Mouse (Mus musculus) regulatory T cell (primary cell): ENCODE data around the gene Lin54.
"Not testable (repeated sequence)": the region's sequence is repeated elsewhere in the genome, so short reads cannot be mapped to it uniquely, and the experiment has no call there.

Experiments
- in situ Hi-C: fragments of 300-600 bp; cut with MboI, MseI; formaldehyde crosslinking; loops from one replicate; pipeline ENCODE4 v1.15.1; 2025; ENCODE audit warnings: high pct_unique_total_duplicates

Lin54 gene

DNA sequence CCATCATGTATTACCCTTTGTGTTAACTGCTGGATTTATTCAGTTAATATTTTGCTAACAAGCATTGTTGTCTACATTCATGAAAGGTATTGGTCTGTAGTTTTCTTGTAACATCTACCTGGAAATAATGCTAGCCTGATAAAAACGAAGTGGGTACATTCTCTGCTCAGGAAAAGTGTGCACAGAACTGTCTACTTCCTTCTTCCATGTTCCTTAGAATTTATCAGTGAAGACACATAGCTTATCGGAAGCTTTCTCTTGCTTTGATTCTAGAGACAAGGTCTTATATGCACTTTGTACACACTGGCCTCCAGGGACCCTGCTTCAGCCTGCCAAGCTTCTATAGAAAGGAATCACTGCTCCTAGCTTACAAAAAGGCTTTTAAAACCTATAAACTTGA lies 11.1 kb downstream of the Lin54 start:
- in situ Hi-C loops = loop anchor here (10.0 kb wide), 1 partner anchor 45 kb away; no protein-coding TSS in a partner anchor

DNA sequence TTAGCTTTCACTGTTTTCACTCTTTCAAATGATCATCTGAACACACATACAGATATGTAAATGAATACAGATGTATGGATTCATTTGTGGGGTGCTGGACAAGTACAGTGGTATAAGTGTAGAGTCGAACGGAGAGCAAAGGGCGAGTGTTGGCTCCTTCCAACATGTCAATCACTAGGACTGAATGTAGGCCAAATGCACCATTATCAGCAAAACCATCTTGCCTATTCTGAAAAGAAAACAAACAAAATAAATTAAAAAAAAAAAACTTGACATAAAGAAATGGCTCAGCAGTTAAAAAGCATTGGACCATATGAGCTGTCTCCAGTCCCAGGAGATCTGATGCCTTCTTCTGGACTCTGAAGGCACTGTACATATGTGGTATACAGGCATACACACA lies 12.2 kb downstream of the Lin54 start:
- in situ Hi-C loops = loop anchor here (10.0 kb wide), 1 partner anchor 47 kb away; no protein-coding TSS in a partner anchor

DNA sequence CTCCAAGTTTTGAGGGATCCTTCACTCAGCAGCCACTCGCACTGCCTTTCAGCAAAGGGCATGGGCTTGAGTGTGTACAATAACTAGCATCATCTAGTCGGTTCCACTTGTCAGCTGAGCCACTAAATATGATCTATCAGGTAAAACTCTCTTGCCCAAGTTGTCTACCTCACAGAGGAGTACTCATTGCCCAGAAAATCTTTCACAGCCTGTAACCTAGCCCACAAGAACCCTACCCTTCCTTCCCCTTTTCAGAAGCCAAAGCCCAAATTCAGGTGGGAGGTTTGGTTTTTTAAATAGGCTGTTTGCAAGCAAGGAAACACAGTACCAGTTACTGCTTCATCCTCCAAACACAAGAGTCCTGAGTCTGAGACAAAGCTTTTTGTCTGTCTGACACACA lies 13.3 kb downstream of the Lin54 start:
- in situ Hi-C loops = loop anchor here (10.0 kb wide), 1 partner anchor 48 kb away; no protein-coding TSS in a partner anchor

DNA sequence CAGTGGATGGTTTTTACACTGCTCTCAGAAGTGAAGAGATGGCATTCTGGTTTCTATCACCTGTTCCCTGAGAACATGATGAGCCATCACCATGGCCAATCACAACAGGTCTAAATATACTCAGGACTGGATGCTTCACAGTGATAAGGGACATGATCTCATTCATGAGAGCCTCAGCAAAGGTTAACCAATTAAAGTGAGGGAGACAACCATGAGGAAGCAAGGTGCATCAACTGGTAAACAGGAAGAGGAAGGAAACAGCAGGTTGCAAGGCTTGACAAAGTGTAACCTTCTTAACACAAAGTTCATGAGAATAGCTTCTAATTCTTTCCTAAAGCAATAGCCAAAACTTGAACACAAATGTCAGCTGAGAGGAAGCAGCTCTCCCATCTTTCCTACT lies 16.9 kb downstream of the Lin54 start:
- in situ Hi-C loops = loop anchor here (10.0 kb wide), 1 partner anchor 51 kb away; no protein-coding TSS in a partner anchor

DNA sequence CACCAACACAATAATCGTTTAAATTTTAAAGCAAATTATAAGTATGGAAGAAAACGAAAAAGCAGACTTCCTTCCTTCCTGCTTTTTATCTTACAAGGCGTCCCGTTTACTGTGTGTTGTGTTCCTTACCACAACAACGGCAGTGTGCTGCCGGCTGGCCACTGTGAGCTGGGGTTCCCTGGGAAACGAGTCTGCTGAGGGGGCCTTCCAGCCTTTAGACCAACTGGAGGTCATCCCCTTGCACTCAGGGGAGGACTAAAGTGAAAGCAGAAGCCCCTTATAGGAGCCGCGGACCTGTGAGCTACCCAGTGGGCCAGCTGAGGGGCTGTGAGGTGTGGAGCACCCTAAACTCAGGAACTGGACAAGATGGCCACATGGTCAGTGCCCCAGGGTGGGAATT lies 22.8 kb downstream of the Lin54 start:
- in situ Hi-C loops = no loop called here

DNA sequence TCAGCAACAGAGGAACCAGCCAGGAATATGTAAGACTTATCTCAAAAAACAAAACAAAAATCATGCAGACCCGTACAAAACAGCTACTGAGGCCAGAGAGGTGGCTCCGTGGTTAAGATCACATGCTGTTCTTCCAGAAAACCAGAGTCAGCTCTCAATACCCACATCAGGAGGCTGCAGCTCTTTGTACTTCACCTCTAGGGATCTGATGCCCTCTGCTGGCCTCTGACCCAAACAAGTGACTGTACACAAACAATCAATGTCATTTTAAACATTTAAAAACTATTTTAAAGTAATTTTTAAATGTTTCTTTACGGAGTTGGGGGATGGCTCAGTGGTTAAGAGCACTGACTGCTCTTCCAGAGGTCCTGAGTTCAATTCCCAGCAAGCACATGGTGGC lies 24.1 kb downstream of the Lin54 start:
- in situ Hi-C loops = no loop called here

DNA sequence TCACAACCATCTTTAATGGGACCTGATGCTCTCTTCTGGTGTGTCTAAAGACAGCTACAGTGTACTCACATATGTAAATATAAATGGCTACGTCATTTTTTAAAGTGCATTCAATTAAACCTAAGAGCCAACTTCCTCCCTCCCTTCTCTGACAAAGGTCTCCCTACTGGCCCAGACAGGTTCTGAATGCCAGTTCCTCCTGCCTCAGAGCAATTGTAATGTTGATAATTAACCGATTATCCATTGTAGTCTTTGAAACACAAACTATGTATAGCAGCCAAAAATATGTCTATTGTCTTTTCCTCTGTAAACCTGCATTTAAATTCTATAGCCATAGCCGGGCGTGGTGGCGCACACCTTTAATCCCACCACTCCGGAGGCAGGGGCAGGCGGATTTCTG lies 33.1 kb downstream of the Lin54 start:
- in situ Hi-C loops = no loop called here

DNA sequence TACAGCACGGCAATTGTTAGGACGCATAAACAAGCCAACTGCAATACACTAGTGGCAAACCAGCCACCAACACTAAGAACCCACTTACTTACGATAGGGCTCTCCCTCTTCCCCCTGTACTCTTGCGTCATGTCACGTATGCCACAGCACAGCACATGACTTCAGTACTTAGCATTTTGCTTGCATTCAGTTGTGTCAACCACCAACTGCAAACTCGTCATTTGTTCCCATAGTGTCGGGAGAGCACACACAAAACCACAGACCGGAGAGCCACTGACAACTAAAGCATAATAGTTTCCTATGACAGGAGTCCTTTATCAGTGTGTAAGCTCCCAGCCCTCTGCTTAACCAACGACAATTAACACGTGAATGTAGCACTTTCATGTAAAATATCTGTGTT lies 33.8 kb downstream of the Lin54 start:
- in situ Hi-C loops = no loop called here

DNA sequence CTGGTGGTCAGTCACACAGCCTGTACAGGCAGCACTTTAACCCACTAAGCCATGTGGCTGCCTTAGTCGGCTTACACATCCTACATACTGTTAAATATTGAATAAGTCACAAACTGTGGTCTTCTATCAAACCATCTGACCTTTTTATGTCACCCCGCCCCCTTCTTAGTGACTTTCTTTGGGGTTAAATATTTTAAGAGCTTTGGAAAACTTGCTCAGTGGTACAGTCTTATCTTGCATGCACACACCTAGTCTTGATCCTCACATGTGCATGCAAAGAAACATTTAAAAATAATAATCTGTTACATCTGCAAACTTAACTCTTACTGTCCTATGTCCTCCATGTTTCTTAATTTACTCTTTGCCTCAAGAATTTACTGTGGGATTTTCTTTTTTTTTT lies 38.1 kb downstream of the Lin54 start:
- in situ Hi-C loops = no loop called here

DNA sequence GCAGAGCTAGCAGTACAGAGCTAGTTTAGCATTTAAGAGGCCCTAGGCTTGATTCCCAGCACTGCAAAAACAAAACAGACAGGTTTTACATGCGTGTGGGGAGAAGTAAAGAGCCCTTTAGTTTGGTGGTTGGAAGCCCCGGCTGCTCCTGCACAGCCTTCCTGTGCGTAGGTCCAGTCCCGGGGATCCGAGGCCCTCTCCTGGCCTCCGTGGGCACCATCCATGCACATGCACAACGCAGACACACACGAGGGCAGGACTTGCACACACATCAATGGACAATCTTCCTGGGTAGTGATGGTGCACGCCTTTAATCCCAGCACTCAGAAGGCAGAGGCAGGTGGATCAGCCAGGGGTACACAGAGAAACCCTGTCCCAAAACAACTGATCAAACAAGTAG lies 38.9 kb downstream of the Lin54 start:
- in situ Hi-C loops = no loop called here

DNA sequence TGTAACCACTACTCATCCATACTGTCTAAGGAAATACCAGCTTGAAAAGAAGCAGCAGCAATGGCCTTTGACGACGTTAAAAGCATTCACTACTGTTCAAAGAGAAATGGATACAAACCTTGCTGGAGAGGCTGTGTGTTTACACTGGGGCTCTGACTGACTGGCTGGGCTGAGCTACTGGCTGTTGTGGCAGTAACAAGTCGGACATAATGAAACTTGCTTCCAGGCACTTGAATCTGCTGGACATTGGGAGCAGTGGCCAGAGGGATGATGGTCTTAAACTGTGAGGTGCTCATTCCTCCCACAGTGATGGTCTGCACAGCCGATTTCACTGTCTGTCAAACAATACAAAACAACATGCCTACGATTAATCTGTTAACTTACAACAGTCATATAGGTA lies 41.0 kb downstream of the Lin54 start:
- in situ Hi-C loops = no loop called here

DNA sequence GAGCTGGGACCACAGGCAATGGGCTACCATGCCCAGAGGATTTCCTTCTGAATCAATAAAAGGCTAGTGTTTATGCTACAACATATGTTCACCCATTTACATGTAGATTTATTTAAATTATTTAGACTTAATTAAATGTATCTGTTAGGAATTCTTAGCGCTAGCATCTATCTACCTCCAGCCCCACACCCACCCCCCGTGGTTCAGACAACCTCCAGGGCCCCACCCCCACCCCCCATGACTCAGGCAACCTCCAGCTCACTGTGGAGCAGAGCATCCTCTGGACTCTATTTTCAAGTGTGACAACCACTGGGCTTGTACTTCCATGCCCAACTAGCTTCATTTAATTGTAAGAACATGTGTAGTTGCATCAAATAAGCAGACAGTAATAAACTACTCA lies 48.6 kb downstream of the Lin54 start:
- in situ Hi-C loops = no loop called here

DNA sequence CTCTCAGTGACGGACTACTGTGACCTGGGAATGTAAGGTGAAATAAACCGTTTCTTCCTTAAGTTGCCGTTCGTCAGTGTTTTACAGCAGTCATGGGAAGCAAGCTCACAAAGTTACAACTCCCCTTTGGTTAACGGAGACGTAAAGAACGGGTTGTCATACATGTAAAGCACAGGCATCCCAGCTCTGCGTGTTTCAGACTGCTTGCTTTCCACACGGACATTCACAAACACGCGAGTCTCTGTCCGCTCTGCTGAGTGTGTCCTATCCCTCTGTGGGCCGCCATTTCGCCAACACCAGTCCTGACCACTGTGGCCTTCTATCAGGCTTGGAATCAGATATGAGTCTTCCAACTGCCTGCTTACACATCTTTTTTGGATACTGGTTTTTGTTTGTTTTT lies 61.6 kb downstream of the Lin54 start:
- in situ Hi-C loops = no loop called here

DNA sequence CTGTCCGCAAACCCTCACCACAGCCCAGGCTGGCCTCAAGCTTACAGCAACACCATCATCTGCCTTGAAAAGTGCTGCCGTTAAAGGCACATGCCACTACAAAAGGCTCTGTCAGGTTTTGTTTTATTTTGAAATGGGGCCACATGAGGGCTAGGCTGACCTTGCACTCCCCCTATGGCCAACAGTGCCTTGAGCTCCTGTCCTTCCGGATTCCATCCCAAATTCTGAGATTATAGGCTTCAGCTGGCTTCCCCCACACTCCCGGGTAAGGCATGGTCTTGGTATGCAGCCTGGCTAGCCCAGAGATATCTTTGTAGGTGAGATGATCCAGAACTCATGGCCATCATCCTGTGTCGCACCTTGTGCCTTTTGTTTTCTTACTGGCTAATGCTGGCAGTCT lies 62.5 kb downstream of the Lin54 start:
- in situ Hi-C loops = no loop called here

DNA sequence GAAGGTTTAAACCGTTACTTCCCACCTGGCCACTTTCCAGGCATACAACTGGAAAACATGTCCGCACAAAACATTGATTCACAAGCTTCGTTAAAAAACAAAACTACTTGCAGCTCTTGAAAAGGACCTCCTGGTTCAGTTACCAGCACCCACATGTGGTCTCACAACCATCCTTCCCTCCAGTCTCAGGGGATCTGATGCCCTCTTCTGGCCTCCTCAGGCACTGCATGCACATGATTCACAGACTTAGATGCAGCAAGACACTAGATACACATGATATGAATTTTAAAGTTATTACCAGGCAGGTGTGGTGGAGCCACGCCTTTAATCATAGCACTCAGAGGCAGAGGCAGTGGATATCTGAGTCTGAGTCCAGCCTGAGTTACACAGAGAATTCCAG lies 63.4 kb downstream of the Lin54 start:
- in situ Hi-C loops = no loop called here

DNA sequence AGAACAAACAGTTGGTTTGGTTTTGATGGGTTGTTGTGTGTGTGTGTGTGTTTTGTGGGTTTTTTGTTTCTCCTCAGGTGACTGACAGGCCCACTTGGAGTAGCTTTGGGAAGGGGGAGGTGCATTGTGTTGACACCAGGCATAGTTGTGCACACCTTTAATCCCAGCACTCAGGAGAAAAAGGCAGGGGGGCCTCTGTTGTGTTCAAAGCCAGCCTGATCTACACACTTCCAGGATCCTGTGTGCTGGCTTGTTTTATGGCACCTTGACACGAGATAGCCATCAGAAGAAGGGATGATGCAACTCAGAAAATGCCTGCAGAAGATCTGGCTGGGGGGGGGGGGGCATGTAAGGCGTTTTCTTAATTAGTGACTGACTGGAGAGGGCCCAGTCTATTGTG lies 69.5 kb downstream of the Lin54 start:
- in situ Hi-C loops = loop anchor here (5.0 kb wide), 1 partner anchor 86 kb away; the partner anchor contains the start of gene Cops4

DNA sequence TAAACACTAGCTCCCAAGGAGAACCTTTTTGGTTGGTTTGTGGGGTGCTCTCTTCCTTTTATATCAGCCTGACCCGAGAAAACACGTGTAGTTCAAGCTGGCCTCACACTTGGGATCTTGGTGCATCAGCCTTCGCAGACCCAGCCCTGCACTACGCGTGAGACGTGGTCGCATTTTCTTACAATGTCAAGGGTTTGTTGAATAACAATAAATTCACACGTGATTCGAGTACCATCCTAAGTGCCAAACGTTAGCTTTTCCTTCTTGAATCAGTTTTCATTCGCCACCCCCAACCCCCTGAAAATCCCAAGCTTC lies 70.4 kb downstream of the Lin54 start:
- in situ Hi-C loops = loop anchor here (5.0 kb wide), 1 partner anchor 87 kb away; the partner anchor contains the start of gene Cops4

DNA sequence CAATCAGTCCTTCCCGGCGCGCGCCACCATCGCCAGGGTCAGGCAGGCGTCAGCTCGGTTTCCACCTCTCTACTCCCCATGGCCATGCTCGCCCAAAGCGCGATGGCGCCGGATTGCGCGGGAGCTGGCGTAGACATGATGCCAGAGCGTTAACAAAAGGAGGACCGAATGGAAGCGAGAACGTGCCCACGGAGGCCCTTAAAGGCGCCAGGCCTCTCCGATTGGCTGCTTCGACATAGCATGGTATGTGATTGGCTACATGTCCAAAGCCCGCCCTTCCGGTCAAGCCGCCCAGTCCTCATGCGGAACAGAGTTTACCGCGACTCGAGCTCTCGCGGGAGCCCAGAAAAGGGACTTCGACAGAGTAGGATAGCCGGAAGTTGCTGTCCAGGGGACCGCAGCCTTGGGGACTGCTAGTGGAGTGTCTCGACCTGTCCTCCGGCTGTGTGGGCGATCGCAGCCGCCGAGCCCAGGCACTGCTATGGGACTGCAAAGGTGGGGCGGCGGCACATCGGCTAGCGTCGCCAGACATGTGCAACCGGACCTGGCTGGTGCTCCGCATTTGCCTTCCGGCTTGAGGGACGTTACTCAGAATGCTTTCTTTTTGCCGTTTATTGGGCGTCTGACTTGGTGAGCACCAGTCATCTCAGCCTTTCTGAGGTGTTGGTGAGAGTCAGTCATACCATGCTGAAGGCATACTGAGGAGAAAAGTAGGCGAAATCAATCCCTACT lies 70.9 kb downstream of the Lin54 start:
- in situ Hi-C loops = loop anchor here (5.0 kb wide), 1 partner anchor 88 kb away; the partner anchor contains the start of gene Cops4

DNA sequence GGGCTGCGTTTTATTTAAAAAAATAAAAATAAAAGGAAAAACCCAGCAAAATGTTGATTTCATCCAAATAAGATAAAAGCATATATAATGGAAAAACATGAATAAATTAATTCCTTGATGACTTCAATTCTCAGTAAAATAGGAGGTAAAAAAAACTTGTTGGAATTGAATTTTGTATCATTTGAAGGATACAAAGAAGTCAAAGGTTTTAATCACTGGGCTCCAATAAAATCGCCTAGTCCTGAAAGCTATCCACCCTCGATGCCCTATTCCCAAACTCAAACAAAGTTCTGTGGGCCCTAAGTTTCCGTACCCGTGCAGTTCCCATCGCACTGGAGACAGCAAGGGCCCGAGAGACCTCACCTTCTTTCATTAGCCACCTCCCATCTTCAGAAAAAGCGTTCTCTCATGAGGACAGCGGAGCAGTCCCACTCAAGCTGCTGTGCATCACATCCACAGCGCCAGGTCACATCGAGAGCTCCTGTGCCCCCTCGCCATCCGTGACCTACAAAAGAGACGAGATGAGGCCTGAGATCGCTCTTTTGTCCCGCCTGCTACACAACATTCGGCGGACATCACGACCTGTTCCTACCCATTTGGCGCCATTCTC lies 71.6 kb downstream of the Lin54 start:
- in situ Hi-C loops = no loop called here

DNA sequence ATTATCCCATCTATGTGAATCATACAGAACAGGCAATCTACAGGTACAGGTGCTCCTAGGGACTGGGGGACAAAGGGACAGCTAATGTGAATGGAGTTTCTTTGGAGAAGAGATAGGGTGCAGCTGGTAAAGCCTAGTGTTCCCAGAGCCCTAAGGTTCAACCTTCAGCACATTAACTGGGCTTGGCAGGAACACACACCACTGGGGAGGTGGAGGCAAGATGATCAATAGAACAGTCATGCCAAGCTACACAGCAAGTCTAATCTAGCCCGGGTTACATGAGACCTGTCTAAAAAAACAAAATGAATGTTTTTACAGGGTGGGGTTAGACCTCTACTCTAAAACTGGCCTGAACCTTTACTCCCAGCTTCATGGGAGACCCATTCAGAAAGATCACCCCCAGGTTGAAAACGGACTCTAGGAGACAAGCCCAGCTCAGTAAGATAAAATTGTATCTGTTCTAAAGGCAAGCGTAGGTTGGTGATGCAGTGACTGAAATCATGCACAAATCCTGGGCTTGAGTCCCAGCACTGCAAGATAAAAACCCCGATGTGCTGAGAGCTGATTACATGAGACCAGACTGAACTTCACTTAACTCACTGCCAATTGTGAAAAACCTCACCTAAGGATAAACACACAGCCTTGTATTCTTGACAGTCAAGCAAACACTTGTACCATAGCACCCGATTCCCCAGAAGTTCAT lies 72.3 kb downstream of the Lin54 start:
- in situ Hi-C loops = no loop called here

DNA sequence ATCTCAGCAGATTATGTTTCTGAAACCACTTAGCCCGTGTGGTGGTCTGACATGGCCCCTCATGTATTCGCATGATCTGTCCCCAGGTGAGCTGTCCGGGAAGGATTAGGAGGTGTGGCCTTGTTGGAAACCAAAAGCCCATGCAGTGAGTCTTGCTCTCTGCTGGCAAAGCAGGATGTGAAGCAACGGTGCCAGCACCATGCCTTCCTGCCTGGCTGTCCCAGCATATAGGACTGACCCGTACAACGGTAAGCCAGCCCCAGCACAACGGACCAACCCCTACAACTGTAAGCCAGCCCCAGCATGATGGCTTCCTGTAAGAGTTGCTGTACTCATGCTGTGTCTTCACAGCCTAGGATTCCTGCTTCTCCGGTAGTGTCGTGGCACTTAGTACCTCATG lies 73.2 kb downstream of the Lin54 start:
- in situ Hi-C loops = no loop called here

DNA sequence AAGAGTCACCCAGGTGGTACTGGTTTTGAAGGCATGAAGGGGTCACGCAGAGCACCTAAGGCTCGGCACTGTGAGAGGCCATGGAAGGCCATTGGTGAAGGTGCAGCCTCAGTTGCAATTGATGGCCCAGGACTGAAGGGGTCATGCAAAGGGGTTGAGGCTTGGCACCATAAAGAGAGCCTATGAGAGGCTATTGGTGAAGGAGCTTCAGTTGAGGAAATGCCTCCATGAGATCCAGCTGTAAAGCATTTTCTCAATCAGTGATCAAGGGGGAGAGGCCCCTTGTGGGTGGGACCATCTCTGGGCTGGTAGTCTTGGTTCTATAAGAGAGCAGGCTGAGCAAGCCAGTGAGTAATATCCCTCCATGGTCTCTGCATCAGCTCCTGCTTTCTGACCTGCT lies 74.6 kb downstream of the Lin54 start:
- in situ Hi-C loops = not testable (repeated sequence)

DNA sequence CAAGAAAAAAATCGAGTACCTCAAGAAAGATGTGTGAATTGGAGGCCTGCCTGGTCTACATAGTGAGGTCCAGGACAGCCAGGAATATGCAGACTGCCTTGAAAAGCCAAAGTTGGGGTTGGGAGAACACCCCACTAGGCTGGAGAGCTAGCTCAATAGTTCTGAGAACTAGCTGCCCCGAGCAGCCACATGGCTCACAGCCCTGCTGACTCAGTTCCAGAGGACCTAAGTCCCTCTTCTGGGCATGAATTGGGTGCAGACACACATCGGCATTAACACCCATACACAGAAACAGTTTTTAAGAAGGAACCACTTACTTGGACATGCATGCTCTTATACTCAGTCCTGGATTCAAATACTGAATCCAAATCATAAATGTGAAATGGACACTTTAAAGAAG lies 76.2 kb downstream of the Lin54 start:
- in situ Hi-C loops = loop anchor here (5.0 kb wide), 1 partner anchor 452 kb away; no protein-coding TSS in a partner anchor
